Comparison of ENCODE assay signal across 9 mouse cellular contexts in genomic region chr11:119618763-119619162, GRCm38 (mm10). TPM values are rescaled to one million over a fixed set of nuclear protein-coding genes. Genes with fewer than 3 reads are reported as not detected.
A peak's percentile ranks its signal among the peaks of the same experiment; 100 is the strongest.
DNase-seq lines count a peak whose midpoint lies in the region; ATAC-seq and TF ChIP-seq lines count a peak whose summit lies in the region.
"Had no signal": no experiment of that assay in that cellular context is flagged by ENCODE, and none has a peak within 500 bp of the region (broad histone marks: within the 10 kb centered on the region; RNA-seq: fewer than 3 reads in every experiment).

No protein-coding gene starts in this region.

- no peak for TF ChIP-seq POLR2A in testis, adult 2 months (IDR thresholded peaks at IDR 0.05; ENCODE audit: control insufficient read depth, low read depth, low read length)

- no peak overlapping the region for H3K9ac ChIP-seq in neural tube, embryonic 11.5 days (ENCODE audit: low read length)
- H3K9ac ChIP-seq: embryonic facial prominence, embryonic 15.5 days had no signal

- peak; percentile 42; the same call in 1 of the 2 replicates for TF ChIP-seq CTCF in testis, adult 2 months (IDR thresholded peaks at IDR 0.05; ENCODE audit: control insufficient read depth, insufficient read depth, insufficient replicate concordance, low read depth, low read length)

- no peaks in the 10 kb centered on the region for H3K27me3 ChIP-seq in testis, adult 2 months (ENCODE audit: control insufficient read depth, insufficient read depth, low read length)
- no peaks in the 10 kb centered on the region for H3K27me3 ChIP-seq in neural tube, embryonic 11.5 days (ENCODE audit: control insufficient read depth, insufficient read depth, low read length)
- H3K27me3 ChIP-seq in heart, embryonic 10.5 days (ENCODE audit: insufficient read depth, poor library complexity, severe bottlenecking): no peaks in the 10 kb centered on the region
- H3K27me3 ChIP-seq: embryonic facial prominence, embryonic 15.5 days had no signal

- no peak for ATAC-seq in neural tube, embryonic 11.5 days (ENCODE audit: insufficient read depth, low FRiP score, low TSS enrichment)

- H3K4me3 ChIP-seq in testis, adult 2 months (ENCODE audit: control insufficient read depth, low read depth, low read length): no peak overlapping the region
- H3K4me3 ChIP-seq in neural tube, embryonic 11.5 days (ENCODE audit: low read depth, low read length): no peak overlapping the region
- no peak overlapping the region for H3K4me3 ChIP-seq in heart, embryonic 10.5 days
- H3K4me3 ChIP-seq: embryonic facial prominence, embryonic 15.5 days had no signal

- H3K27ac ChIP-seq in testis, adult 2 months (ENCODE audit: control insufficient read depth, insufficient read depth, low read depth, low read length): no peak overlapping the region
- H3K27ac ChIP-seq in neural tube, embryonic 11.5 days (ENCODE audit: low read depth, low read length): no peak overlapping the region
- H3K27ac ChIP-seq in heart, embryonic 10.5 days: no peak overlapping the region
- H3K27ac ChIP-seq: embryonic facial prominence, embryonic 15.5 days had no signal

- H3K9me3 ChIP-seq in neural tube, embryonic 11.5 days (ENCODE audit: control insufficient read depth, low read length): no peaks in the 10 kb centered on the region
- no peaks in the 10 kb centered on the region for H3K9me3 ChIP-seq in heart, embryonic 10.5 days
- H3K9me3 ChIP-seq: embryonic facial prominence, embryonic 15.5 days had no signal

- no peak overlapping the region for H3K4me2 ChIP-seq in neural tube, embryonic 11.5 days (ENCODE audit: low read depth)
- H3K4me2 ChIP-seq: embryonic facial prominence, embryonic 15.5 days had no signal

- WGBS in neural tube, embryonic 11.5 days: 58% methylated on average over 5 of the region's 5 CpGs
- 51% methylated on average over 5 of the region's 5 CpGs for WGBS in heart, embryonic 10.5 days

- H3K36me3 ChIP-seq in testis, adult 2 months (ENCODE audit: control insufficient read depth, insufficient read depth, low read length): no peaks in the 10 kb centered on the region
- no peaks in the 10 kb centered on the region for H3K36me3 ChIP-seq in neural tube, embryonic 11.5 days (ENCODE audit: control insufficient read depth, insufficient read depth, low read length)
- H3K36me3 ChIP-seq in heart, embryonic 10.5 days: peaks cover 6% of the 10 kb centered on the region; the same call in 1 of the 2 replicates
- H3K36me3 ChIP-seq: embryonic facial prominence, embryonic 15.5 days had no signal

- DNase-seq in heart, postnatal 4 days: peak; percentile 51
- DNase-seq in heart, adult 9 months (ENCODE audit: low spot score in 2 of 2): no peak
- no peak for DNase-seq in testis, postnatal 14 days (ENCODE audit: low spot score)
- DNase-seq in cerebellum, adult 11-12 months: peak; percentile 42
- DNase-seq in kidney, postnatal 14 days: peak; percentile 19
- peak; percentile 72 for DNase-seq in neural tube, embryonic 11.5 days (ENCODE audit: low spot score)
- DNase-seq in heart, embryonic 10.5 days (ENCODE audit: low spot score): no peak

- no peaks in the 10 kb centered on the region for H3K4me1 ChIP-seq in testis, adult 2 months (ENCODE audit: control insufficient read depth, insufficient read depth, low read length)
- H3K4me1 ChIP-seq in neural tube, embryonic 11.5 days (ENCODE audit: control insufficient read depth, insufficient read depth, low read length): no peaks in the 10 kb centered on the region
- peaks cover 22% of the 10 kb centered on the region for H3K4me1 ChIP-seq in heart, embryonic 10.5 days

RNA-seq across cellular contexts. Expression of gene Rptor, which starts 16.1 kb away (rescaled TPM):
- 10 to 100 TPM; 44.2 to 45.6 TPM for total RNA-seq in heart, postnatal 4 days (2021)
- 25.4 and 28.8 TPM in 2 replicates for polyA plus RNA-seq in testis, adult 2 months (2012; rRNA removed)
- polyA plus RNA-seq in neural tube, embryonic 11.5 days (2014; fragmentation: Nextera tagmentation; extraction: Ambion mirVana): 12.2 and 12.6 TPM in 2 replicates
- polyA plus RNA-seq in heart, embryonic 10.5 days (2016; fragmentation: Nextera tagmentation; extraction: Ambion mirVana): 11.8 and 15.6 TPM in 2 replicates

Comparison
In these comparisons a context has a peak if more than half of its experiments do, and no peak if none do; other contexts are left out.
1. DNase-seq: peak in heart, postnatal 4 days (single experiment), cerebellum, adult 11-12 months (single experiment), kidney, postnatal 14 days (single experiment) and neural tube, embryonic 11.5 days (single experiment); none in heart, adult 9 months (0 of 2), testis, postnatal 14 days (single experiment) and heart, embryonic 10.5 days (single experiment).